Mouse (Mus musculus) kidney, postnatal 36 days (tissue): ENCODE results near the gene Hivep1.

Experiments used
- DNase-seq, 2 experiments: peaks; one replicate each; pipeline ENCODE4 v3.0.0; 2021 to 2022; ENCODE audit warnings: mixed read lengths in 2 of 2

The Hivep1 gene

DNA sequence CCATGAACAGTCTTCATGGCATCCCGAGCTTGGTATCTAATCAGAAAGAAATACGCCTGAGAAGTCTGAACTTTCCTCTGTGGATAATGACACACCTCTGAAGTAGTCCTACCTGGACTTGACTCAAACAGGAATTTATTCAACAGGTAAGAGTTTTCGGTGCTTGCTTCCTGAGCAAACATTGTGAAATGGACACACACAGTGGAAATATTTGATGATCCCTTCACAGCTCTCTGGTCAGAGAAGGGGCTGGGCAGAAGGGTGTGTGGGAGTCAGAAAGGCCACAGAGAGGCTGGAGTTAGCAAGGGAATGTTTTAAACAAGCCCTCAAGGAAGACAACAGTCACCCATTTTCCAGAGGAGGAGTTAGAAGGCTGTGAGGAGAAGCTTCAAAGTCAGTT is 186.7 kb downstream of the Hivep1 start:
- DNase-seq = no peak

DNA sequence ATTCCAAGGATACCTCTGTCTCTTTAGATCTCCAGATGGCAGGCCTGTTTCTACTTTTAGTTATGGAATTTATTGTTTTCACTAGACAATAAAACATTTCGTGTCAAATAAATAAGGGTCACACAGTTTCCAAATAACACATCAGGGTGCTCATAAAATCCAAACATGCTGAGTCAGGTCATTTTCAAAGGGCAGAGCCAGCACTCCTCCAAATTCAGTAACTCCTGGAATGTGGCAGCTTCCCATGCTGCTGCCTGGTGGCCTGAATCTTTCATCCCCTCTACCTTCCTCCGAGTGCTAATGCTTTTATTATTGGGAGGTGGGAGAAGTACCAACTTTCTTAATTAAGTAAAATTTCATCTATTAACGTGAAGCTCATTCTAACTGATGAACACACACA is 190.3 kb downstream of the Hivep1 start:
- DNase-seq = no peak
